Mouse (Mus musculus) cerebellum, postnatal 4 days (tissue): ENCODE data around the gene Nr3c2.

Source experiments
- DNase-seq, 2 experiments: peaks; one replicate each; pipeline ENCODE4 v3.0.0; 2022; ENCODE audit warnings: low spot score in 2 of 2, mixed read lengths in 1 of 2

Gene Nr3c2

GRCm38 (mm10) chr8:77239462-77239861 is 340.2 kb downstream of the Nr3c2 start:
- no peak for DNase-seq

GRCm38 (mm10) chr8:77241381-77241780 is 342.1 kb downstream of the Nr3c2 start:
- DNase-seq = no peak

GRCm38 (mm10) chr8:77250094-77250493 is 350.9 kb downstream of the Nr3c2 start:
- DNase-seq = no peak

- DNase-seq = no peak
These were observed 351.9 kb downstream of the Nr3c2 start for GRCm38 (mm10) chr8:77251134-77251533.

DNA sequence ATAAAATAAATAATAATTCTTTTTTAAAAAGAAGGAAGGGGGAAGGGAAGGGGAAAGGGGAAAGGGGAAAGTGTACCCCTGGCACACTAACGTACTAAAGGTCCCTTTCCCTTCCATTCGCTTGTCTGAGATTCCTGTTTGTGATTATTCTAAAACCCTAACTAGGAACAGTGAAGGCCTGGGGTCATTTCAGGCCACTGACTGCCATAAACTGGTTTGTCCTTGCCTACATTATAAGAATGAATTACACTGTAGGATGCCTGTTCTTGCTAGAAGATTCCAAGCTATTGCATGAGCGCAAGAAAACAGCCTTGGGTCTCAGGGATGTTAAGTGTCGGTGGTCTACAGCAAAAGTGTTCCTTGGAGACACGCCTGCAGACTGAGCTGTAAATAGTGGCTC is 355.2 kb downstream of the Nr3c2 start:
- DNase-seq = no peak

DNA sequence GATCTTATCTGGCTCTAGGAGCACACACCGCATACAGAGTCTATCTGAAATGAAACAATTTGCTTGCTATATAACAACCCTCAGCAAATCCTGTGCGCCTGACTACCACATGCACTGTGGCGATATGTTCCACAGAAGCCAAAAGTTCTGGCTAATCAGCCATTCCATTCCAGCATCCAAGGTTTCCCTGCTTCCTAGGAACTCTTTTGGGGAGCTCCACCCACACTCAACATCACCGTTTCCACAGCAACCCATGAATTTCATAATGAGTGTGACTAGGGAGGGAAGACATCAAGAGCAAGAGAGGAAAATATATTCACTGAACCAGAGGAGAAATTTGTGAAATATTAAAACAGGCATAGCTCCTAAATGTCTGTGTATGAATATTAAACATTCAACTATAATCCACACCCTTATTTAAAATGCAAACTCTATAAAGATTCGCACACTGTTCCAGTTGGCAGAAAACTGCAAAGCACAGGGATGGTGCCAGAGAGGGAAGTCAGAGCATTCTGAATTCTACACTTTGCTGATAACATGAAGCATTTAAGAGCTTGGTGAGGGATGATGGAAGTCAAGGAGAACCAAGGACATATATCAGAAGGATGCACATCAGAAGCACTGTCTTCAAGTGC is 357.3 kb downstream of the Nr3c2 start:
- DNase-seq = no peak

GRCm38 (mm10) chr8:77257085-77257451 is 357.8 kb downstream of the Nr3c2 start:
- no peak for DNase-seq

- no peak for DNase-seq
These were observed 362.0 kb downstream of the Nr3c2 start for GRCm38 (mm10) chr8:77261215-77261614.

- DNase-seq = no peak
These were observed 363.2 kb downstream of the Nr3c2 start for GRCm38 (mm10) chr8:77262216-77263009.

DNA sequence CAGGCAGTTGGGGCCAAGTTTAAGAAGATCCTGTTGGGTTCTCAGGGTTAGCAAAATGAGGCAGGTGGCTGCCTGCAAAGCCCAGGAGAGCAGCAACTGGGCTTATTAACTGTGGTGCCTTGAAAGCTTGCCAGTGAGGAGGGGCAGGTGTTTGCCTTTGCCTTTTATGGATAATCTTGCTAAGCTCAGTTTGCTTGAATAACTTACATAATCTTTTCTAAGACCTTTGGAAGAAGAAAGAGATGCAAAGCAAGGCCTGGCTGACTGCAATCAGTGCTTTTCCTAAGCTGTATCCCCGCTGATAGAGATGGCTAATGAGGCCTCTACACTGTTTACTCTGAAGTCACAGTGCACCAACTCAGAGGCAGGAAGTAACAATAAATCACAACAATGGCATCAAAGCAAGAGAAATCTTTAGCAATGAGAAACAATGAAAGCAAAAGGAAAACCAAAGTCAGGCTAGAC is 368.7 kb downstream of the Nr3c2 start:
- no peak for DNase-seq

DNA sequence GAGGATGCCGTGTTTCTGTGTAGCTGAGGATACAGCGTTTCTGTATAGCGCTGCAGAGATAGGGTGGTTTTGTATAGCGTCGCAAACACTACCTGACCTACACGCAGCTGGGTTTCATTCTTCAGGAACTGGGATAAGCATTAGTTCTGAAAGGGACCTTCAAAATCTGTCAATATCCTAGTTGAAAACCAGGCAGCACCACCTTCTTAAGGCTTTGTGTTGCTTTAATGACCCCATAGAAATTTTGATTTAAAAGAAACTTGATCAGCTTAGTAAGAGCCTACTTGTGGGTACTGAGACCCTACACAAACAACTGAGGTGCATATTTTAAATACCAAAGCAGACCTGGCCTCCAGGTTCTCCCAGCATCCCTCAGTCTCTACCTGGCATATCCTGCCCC is 372.9 kb downstream of the Nr3c2 start:
- DNase-seq = no peak

- no peak for DNase-seq
These were observed 376.3 kb downstream of the Nr3c2 start for GRCm38 (mm10) chr8:77275571-77275970.

- DNase-seq = peak in 1 of 2 experiments; percentile 2
These were observed 377.6 kb downstream of the Nr3c2 start for GRCm38 (mm10) chr8:77276827-77277226.

DNA sequence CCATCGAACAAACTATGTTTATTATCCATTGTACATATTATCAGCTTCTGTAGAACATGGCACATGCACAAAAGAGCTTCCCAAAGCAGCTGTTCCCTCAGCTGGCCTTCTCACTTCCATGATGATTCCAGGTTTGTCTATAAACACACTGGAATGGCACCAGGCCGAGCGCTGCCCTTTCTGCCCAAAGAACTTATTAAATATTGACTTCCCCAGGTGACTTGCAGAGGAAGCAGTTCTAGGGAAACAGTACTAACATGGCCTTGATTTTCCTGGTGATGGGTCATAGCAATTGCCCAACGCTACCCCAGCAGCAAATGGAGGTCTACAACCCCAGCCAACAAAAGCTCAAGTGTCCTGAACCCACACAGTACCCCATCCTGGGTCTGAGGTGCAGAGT is 379.0 kb downstream of the Nr3c2 start:
- peak in 1 of 2 experiments; percentile 0 for DNase-seq

GRCm38 (mm10) chr8:77279977-77280376 is 380.7 kb downstream of the Nr3c2 start:
- DNase-seq = no peak

GRCm38 (mm10) chr8:77282605-77283236 is 383.5 kb downstream of the Nr3c2 start:
- DNase-seq = no peak

DNA sequence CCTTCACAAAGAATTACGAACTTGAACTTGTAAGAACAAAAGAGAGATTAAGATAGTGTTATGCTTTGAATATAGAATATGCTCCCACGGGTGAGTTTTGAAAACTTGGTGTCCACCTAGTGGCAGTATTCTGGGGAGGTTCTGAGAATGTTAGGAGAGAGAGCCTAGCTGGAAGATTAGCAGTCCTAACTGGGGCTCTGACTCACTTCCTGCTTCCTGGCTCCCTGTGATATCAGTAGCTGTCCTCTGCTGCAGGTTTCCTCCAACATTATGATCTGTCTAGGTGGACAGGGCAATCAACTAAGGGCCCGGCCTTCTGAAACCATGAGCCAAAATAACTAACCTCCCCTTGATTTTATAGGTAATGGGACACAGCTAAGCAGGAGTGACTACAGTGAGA is 385.2 kb downstream of the Nr3c2 start:
- DNase-seq = no peak

GRCm38 (mm10) chr8:77288065-77288464 is 388.8 kb downstream of the Nr3c2 start:
- no peak for DNase-seq

DNA sequence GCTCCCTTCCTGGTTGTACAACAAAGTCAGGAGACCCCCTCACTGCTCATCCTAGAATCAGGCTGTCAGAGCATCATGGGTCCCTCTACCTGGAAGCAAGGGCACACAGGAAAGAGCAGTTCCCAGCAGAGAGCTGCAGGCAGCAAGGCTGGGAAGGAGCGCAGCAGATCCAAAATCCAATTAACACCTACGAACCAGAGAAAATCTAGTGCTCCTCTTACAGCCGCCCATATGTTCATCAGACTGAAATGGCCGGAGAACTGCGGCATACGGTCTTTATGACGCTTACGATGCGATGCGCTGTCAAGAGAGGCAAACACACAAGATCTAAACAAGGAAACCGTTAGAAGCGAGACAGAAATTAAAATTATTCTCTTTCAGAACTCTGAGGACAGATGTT is 389.2 kb downstream of the Nr3c2 start:
- DNase-seq = no peak

- no peak for DNase-seq
These were observed 392.9 kb downstream of the Nr3c2 start for GRCm38 (mm10) chr8:77292120-77292519.

DNA sequence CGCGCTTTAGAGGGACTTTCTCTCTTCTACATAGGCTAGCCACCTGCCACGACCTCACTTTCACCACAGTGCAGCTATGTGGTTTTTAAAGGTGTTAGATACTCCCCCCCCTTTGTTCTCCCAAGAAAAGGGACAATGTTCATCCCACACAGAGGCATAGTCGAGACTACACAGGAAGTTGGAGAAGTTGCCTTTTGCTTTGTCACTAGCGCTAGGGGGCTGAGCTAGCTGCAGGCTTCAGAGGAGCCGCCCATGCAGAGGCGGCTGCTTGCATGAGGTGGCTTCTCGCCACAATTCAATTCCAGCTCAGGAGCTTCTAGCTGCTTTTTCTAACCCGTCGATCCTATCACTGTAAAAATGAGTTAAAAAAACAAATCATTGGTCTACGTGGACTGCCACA is 393.4 kb downstream of the Nr3c2 start:
- DNase-seq = no peak

GRCm38 (mm10) chr8:77294599-77294998 is 395.4 kb downstream of the Nr3c2 start:
- no peak for DNase-seq
